Mouse (Mus musculus) T-helper 2 cell (primary cell): Measurements from ENCODE around the gene Ets1.

Experiments used
- in situ Hi-C: fragments of 300-600 bp; cut with MboI, MseI; formaldehyde crosslinking; loops from one replicate; pipeline ENCODE4 v1.15.1; 2025; ENCODE audit warnings: high pct_unique_total_duplicates

Gene Ets1

GRCm38 (mm10) chr9:32748552-32748951 is 112.5 kb downstream of the Ets1 start:
- in situ Hi-C loops, result loop anchor here (10.0 kb wide), 2 partner anchors 154 to 256 kb away; no protein-coding TSS in a partner anchor

- in situ Hi-C loops, result loop anchor here (5.0 to 10.0 kb wide), 4 partner anchors 155 to 625 kb away; no protein-coding TSS in a partner anchor
These were observed 113.9 kb downstream of the Ets1 start for GRCm38 (mm10) chr9:32749721-32750480.

- in situ Hi-C loops, result loop anchor here (5.0 to 10.0 kb wide), 2 partner anchors 335 to 628 kb away; no protein-coding TSS in a partner anchor
These were observed 116.6 kb downstream of the Ets1 start for GRCm38 (mm10) chr9:32752602-32753001.

GRCm38 (mm10) chr9:32754311-32754710 is 118.3 kb downstream of the Ets1 start:
- in situ Hi-C loops, result loop anchor here (5.0 to 10.0 kb wide), 2 partner anchors 333 to 630 kb away; no protein-coding TSS in a partner anchor

- in situ Hi-C loops, result loop anchor here (10.0 kb wide), 1 partner anchor 631 kb away; no protein-coding TSS in a partner anchor
These were observed 120.0 kb downstream of the Ets1 start for GRCm38 (mm10) chr9:32756002-32756401.

GRCm38 (mm10) chr9:32758280-32758905 is 122.4 kb downstream of the Ets1 start:
- in situ Hi-C loops, result loop anchor here (10.0 kb wide), 1 partner anchor 634 kb away; no protein-coding TSS in a partner anchor

- in situ Hi-C loops, result loop anchor here (10.0 kb wide), 1 partner anchor 256 kb away; no protein-coding TSS in a partner anchor
These were observed 124.7 kb downstream of the Ets1 start for GRCm38 (mm10) chr9:32760649-32761157.

- in situ Hi-C loops, result loop anchor here (10.0 kb wide), 1 partner anchor 257 kb away; no protein-coding TSS in a partner anchor
These were observed 125.3 kb downstream of the Ets1 start for GRCm38 (mm10) chr9:32761326-32761725.

- in situ Hi-C loops, result loop anchor here (10.0 kb wide), 1 partner anchor 260 kb away; no protein-coding TSS in a partner anchor
These were observed 128.4 kb downstream of the Ets1 start for GRCm38 (mm10) chr9:32764374-32764773.

GRCm38 (mm10) chr9:32765123-32765522 is 129.1 kb downstream of the Ets1 start:
- in situ Hi-C loops, result loop anchor here (10.0 kb wide), 1 partner anchor 260 kb away; no protein-coding TSS in a partner anchor

- in situ Hi-C loops, result no loop called here
These were observed 142.8 kb downstream of the Ets1 start for GRCm38 (mm10) chr9:32778866-32779265.

- in situ Hi-C loops, result no loop called here
These were observed 146.5 kb downstream of the Ets1 start for GRCm38 (mm10) chr9:32782391-32783092.

- in situ Hi-C loops, result no loop called here
These were observed 151.1 kb downstream of the Ets1 start for GRCm38 (mm10) chr9:32787091-32787490.

- in situ Hi-C loops, result no loop called here
These were observed 151.6 kb downstream of the Ets1 start for GRCm38 (mm10) chr9:32787615-32788014.

- in situ Hi-C loops, result no loop called here
These were observed 153.3 kb downstream of the Ets1 start for GRCm38 (mm10) chr9:32789306-32789705.

- in situ Hi-C loops, result loop anchor here (5.0 to 10.0 kb wide), 2 partner anchors 76 to 443 kb away; no protein-coding TSS in a partner anchor
These were observed 155.7 kb downstream of the Ets1 start for GRCm38 (mm10) chr9:32791699-32792098.

- in situ Hi-C loops, result loop anchor here (10.0 kb wide), 1 partner anchor 437 kb away; no protein-coding TSS in a partner anchor
These were observed 162.2 kb downstream of the Ets1 start for GRCm38 (mm10) chr9:32798171-32798570.

- in situ Hi-C loops, result no loop called here
These were observed 170.1 kb downstream of the Ets1 start for GRCm38 (mm10) chr9:32806106-32806505.
